Mouse (Mus musculus) embryonic facial prominence, embryonic 13.5 days (tissue): ENCODE measurements around the gene Vash2. TPM values are rescaled to one million over a fixed set of nuclear protein-coding genes. Genes with fewer than 3 reads are reported as not detected.
"Not testable (repeated sequence)": the region's sequence is repeated elsewhere in the genome, so short reads cannot be mapped to it uniquely, and the experiment has no call there.

Source experiments
- ATAC-seq: fragments of 200-750 bp; cut with Nextera tagmentation; 2 replicates; pipeline ENCODE4 v1.8.0; 2017; ENCODE audit warnings: low read depth; ENCODE audit not compliant: insufficient number of reproducible peaks, insufficient read depth, low FRiP score, low TSS enrichment
- H3K27ac ChIP-seq: fragments of 300-500 bp; sonication (generic); 2 replicates; pipeline ENCODE4 v1.5.1; 2015; ENCODE audit warnings: moderate library complexity, mild to moderate bottlenecking, inconsistent platforms
- H3K27me3 ChIP-seq: fragments of 300-500 bp; sonication (generic); 2 replicates; pipeline ENCODE4 v1.6.1; 2015; ENCODE audit warnings: mild to moderate bottlenecking, inconsistent platforms
- H3K36me3 ChIP-seq: fragments of 300-500 bp; sonication (generic); 2 replicates; pipeline ENCODE4 v1.6.1; 2015; ENCODE audit warnings: mild to moderate bottlenecking, inconsistent platforms
- H3K4me1 ChIP-seq: fragments of 300-500 bp; sonication (generic); 2 replicates; pipeline ENCODE4 v1.6.1; 2015; ENCODE audit warnings: inconsistent platforms
- H3K4me2 ChIP-seq: fragments of 300-500 bp; sonication (generic); 2 replicates; pipeline ENCODE4 v1.6.1; 2015; ENCODE audit warnings: moderate library complexity, mild to moderate bottlenecking, inconsistent platforms
- H3K4me3 ChIP-seq: fragments of 300-500 bp; sonication (generic); 2 replicates; pipeline ENCODE4 v1.5.1; 2015; ENCODE audit warnings: mild to moderate bottlenecking, inconsistent platforms
- H3K9ac ChIP-seq: fragments of 300-500 bp; sonication (generic); 2 replicates; pipeline ENCODE4 v1.6.1; 2015; ENCODE audit warnings: mild to moderate bottlenecking, inconsistent platforms
- H3K9me3 ChIP-seq: fragments of 300-500 bp; sonication (generic); 2 replicates; pipeline ENCODE4 v1.6.1; 2016; ENCODE audit warnings: inconsistent platforms
- WGBS: fragments of 180-500 bp; shearing (Covaris S2); methylation state at CpG from one replicate; pipeline ENCODE4 v1.1.7; 2015; ENCODE audit warnings: mixed read lengths; 5-methylcytosine and 5-hydroxymethylcytosine counted together
- polyA plus RNA-seq: library from polyadenylated mRNA; unstranded; fragments of >200 nt; fragmentation: Nextera tagmentation; extraction: Ambion mirVana; gene quantifications from 2 replicates; pipeline ENCODE4 v1.2.1, GENCODE M21; 2015

Vash2 gene
- polyA plus RNA-seq, 1 experiment from 2014 or later: 54.3 TPM

DNA sequence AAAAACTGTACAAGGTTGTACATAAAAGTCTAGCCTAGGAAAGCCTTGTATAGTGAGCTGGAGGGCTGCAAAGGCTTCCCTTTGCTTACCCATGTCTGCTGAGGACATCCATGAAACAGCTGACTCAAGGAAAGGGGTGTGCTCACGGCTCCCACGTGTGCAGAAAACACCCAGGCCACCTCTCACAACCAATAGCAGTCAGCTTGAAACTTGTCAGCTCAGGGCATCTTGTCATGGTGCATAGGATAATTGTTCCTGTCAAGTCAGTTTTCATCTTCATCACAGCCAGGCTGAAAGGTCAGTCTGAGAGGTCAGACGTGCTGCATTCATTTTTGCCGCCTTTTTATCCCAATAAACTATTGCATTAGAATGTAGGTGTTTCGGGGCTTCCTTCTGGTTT is 31.1 kb downstream of the Vash2 start:
- Histone ChIP-seq H3K27ac (no peak overlapping the region), H3K36me3 (peaks cover 82% of the 10 kb centered on the region), H3K9ac (no peak overlapping the region), H3K4me1 (peaks cover 3% of the 10 kb centered on the region; the same call in 1 of the 2 replicates), H3K9me3 (no peaks in the 10 kb centered on the region), H3K4me3 (no peak overlapping the region), H3K4me2 (no peak overlapping the region), H3K27me3 (no peaks in the 10 kb centered on the region)
- WGBS: 76% methylated on average over 5 of the region's 5 CpGs
- ATAC-seq: no peak

DNA sequence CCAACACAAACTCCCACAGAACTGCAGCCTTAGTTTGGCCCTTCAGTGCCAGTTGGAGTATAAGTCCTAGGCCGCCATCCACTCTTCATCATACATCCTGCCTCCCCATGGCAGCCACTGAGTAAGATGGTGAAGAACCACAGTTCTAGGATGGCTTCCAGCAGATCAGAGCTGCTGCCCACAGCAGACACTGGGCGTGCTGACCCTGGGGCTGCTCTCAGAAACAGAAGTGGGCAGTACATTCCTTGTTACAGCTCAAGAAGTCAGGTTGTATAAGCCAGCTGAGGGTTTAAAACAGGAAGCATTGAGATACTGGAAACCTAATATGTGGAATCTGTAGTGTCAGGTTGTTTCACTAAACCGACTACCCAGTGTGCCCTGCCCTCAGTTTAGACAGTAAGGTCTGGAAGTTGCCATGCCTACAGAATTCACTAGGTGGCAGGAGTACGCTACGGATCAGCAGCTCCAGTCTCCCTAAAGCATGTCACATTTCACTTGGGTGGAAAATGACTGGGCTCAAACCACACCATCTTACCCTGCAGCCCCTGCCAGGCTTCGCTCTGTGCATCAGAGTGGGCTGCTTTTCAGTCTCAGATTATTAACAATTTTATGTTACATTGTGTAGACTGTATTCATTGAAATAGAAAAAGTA is 34.9 kb downstream of the Vash2 start:
- Histone ChIP-seq H3K27ac (no peak overlapping the region), H3K9ac (0 out of 2 replicates have a peak overlapping the region, but pooled peaks have one; percentile 28), H3K4me1 (no peaks in the 10 kb centered on the region), H3K4me3 (no peak overlapping the region), H3K9me3 (no peaks in the 10 kb centered on the region), H3K27me3 (no peaks in the 10 kb centered on the region), H3K4me2 (no peak overlapping the region), H3K36me3 (peaks cover 83% of the 10 kb centered on the region)
- WGBS: 46% methylated on average over 6 of the region's 6 CpGs
- ATAC-seq: peak; percentile 74

DNA sequence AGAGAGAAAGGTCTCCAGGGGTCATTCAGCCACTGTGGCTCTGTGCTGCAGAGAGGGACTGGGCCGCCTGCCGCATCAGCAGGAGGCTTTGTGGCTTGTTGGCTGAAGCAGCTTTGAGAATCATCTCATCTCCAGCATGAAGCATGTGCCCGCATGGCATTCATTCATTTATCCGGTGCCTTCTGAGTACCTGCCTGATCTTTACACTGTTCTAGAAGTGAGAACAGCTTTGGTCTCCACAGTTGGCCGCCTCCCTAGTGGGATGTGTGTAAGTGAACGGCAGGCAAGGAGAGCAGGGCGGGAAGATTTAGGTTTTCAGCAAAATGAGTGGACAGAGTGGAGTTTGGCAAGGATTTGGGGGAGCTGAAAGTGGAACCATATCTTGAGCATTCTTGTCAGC is 39.3 kb downstream of the Vash2 start:
- Histone ChIP-seq H3K4me2 (no peak overlapping the region), H3K27me3 (no peaks in the 10 kb centered on the region), H3K4me1 (no peaks in the 10 kb centered on the region), H3K4me3 (no peak overlapping the region), H3K9ac (no peak overlapping the region), H3K9me3 (no peaks in the 10 kb centered on the region), H3K27ac (no peak overlapping the region), H3K36me3 (peaks cover 78% of the 10 kb centered on the region)
- ATAC-seq: no peak
- 89% methylated on average over 7 of the region's 7 CpGs for WGBS

DNA sequence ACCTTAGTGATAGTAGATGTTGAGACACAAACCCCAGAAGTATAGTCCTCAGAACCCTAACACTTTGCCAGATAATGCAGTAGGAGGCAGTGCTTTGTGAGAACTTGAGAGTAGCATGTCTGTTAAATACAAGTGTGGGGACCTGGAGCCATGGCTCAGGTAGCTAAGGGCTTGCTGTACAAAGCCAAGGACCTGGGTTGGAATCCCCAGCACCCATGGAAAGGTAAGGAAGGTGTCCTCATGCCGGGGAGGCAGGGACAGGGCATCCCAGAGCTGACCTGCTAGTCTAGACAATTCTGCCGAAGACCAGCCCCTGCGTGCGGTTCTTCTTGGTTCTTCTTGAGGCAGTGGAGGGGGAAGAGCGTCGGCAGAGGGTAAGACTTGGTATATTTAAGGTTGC is 48.9 kb downstream of the Vash2 start:
- H3K27ac ChIP-seq: no peak overlapping the region
- no peak overlapping the region for H3K4me2 ChIP-seq
- peaks cover 22% of the 10 kb centered on the region for H3K36me3 ChIP-seq
- H3K9me3 ChIP-seq: no peaks in the 10 kb centered on the region
- H3K4me1 ChIP-seq: peaks cover 18% of the 10 kb centered on the region
- 90% methylated on average over 6 of the region's 6 CpGs for WGBS
- H3K9ac ChIP-seq: peak overlapping the region; percentile 46; the same call in 1 of the 2 replicates
- ATAC-seq: no peak
- H3K4me3 ChIP-seq: no peak overlapping the region
- H3K27me3 ChIP-seq: no peaks in the 10 kb centered on the region

DNA sequence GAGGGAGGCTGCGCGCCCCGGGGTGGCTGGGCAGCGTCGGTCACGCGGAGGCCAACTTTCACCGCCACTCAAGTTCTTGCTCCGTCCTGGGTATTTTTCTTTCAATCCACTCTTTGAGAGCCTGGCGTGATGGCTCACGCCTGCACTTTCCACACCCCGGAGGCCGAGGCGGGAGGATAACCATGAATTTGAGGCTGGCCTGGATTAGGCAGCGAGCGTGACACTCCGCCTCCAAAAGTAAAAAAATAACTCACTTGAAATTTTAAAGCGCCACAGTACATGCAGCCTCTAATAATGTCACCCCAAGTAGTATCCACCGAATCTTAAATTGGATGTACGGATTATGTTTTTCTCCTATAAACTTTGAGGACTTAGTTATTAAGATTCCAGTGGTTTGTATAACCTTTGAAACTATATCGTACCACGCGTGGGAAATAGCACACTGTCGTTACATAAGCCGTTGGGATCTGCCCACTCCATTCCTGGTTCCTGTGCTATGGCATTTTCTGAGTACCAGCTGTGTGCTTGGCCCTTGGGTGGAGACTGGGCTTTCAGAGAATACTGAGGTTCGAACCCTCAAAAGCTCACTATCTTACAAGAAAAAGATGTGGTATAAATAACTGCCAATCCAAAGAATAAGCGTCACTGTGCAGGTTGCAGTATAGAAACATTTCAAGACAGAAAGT is 49.9 kb downstream of the Vash2 start:
- 6% methylated on average over 27 of the region's 27 CpGs for WGBS
- peaks cover 11% of the 10 kb centered on the region for H3K36me3 ChIP-seq
- peak; percentile 48 for ATAC-seq

DNA sequence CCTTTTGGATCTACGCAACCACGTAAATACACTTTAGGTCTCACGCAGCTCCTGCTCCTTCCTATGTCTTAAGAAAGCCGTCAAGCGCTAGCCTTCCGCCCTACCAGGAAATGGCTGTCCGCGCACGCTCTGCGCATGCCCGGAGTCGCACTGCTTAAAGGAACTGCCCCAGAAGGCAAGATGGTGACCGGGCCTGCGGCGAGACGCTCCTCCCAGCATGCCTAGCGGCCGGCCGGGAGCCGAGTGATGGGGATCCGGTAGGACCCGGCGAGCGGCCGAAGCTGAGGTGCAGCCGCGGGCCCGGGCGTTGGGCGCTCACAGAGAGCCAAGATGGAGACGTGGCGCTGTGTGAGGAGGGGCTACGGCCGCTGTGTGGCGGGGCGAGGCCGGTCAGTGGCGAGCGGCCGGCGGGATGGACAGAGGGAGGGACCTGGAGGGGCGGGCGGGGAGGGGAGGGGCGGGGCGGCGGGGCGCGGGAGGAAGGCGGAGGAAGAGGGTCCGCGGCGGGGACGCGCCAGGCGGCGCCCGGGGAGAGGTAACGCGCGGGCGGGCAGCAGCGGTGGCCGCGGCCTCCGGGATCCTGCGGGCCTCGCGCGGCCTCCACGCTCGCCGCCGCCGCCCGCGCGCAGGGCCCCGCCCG is 50.6 kb downstream of the Vash2 start:
- H3K4me2 ChIP-seq: peak overlapping the region; percentile 67
- peak; percentile 94 for ATAC-seq

More for the DNA sequence above, 49.9 kb downstream of the Vash2 start:
- Histone ChIP-seq H3K27me3 (no peaks in the 10 kb centered on the region), H3K4me3 (peak overlapping the region; percentile 58), H3K9ac (peak overlapping the region; percentile 84), H3K4me2 (peak overlapping the region; percentile 67), H3K4me1 (peaks cover 18% of the 10 kb centered on the region), H3K9me3 (no peaks in the 10 kb centered on the region), H3K27ac (peak overlapping the region; percentile 96)

DNA sequence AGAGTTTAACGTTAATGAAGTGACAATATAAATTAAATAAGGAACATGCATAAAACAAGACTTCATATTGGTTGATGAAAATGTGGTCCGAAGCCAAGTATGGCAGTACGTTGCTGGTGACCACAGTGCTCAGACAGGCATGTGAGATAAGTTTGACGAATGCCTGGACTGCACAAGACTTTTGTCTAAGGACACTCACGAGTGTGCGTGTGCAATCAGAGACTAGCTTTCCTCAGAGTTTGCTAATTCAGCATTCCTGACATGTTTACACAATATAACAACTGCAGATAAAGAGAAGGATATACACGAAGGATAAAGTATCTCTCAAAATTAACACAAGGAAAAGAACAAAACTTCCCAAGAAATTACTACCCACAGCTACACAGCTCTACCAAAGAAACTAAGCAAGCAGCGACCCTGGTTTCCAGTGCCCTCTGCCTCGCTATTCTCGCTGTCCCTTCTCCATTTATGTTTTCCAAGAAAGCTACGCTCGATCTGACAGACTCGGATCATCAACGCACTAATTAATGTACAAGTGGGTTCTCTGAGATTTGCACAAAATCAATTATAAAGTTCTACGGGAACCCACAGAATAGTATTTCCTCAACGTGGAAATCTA is 51.2 kb downstream of the Vash2 start:
- no peak for ATAC-seq
- H3K9me3 ChIP-seq: no peaks in the 10 kb centered on the region

More for the DNA sequence above, 50.6 kb downstream of the Vash2 start:
- H3K4me1 ChIP-seq: peaks cover 18% of the 10 kb centered on the region
- peak overlapping the region; percentile 96 for H3K27ac ChIP-seq
- WGBS: under 1% methylated on average over 58 of the region's 79 CpGs
- no peaks in the 10 kb centered on the region for H3K9me3 ChIP-seq
- no peaks in the 10 kb centered on the region for H3K27me3 ChIP-seq
- peak overlapping the region; percentile 84 for H3K9ac ChIP-seq
- peak overlapping the region; percentile 58 for H3K4me3 ChIP-seq
- peaks cover 5% of the 10 kb centered on the region for H3K36me3 ChIP-seq

DNA sequence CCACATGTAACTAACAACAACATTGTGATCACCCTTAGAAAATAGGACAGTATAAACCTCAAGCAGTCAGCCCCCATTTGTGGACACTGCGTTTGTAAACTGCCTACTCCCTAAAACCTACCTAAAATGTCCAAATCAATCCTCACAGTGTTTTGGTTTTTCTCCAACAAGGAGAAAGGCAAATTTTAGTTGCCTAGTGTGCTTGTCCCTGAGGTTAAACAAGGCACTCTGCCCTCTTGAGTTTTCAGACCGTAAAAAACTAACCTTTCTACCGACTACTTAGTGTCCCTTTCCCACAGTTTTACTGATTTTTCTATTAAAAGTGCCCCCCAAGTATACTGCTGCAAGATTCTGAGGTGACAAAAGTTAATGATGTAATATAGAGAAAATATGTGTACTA is 51.8 kb downstream of the Vash2 start:
- no peak for ATAC-seq
- Histone ChIP-seq H3K27me3 (no peaks in the 10 kb centered on the region), H3K9ac (no peak overlapping the region), H3K4me2 (peak overlapping the region; percentile 67), H3K4me1 (peaks cover 18% of the 10 kb centered on the region), H3K9me3 (no peaks in the 10 kb centered on the region), H3K4me3 (peak overlapping the region; percentile 58; the same call in 1 of the 2 replicates), H3K36me3 (no peaks in the 10 kb centered on the region), H3K27ac (no peak overlapping the region)
- WGBS: 92% methylated on average over 3 of the region's 3 CpGs

More for the DNA sequence above, 51.2 kb downstream of the Vash2 start:
- Histone ChIP-seq H3K36me3 (peaks cover 2% of the 10 kb centered on the region), H3K4me3 (peak overlapping the region; percentile 58), H3K9ac (peak overlapping the region; percentile 84), H3K4me2 (peak overlapping the region; percentile 67), H3K27me3 (no peaks in the 10 kb centered on the region), H3K4me1 (peaks cover 18% of the 10 kb centered on the region), H3K27ac (peak overlapping the region; percentile 96)
- whole genome bisulfite sequencing: 22% methylated on average over 16 of the region's 16 CpGs

DNA sequence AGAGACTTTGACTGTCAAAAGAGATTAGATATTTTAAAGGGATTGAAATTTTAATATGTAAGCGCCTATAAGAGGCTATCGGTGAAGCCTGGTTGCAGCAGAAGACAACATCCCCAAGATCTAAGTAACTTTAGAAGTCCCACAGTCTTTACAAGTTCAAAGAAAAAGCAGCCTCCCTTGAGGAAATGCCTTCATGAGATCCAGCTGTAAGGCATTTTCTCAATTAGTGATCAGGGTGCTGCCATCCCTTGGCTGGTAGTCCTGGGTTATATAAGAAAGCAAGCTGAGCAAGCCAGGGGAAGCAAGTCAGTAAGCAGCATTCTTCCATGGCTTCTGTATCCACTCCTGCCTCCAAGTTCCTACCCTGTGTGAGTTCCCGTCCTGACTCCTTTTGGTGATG is 54.3 kb downstream of the Vash2 start, which contains the start of gene Angel2:
Angel2 (plus strand) TSS at position 301 of the 400 bp plus-strand sequence.
- ATAC-seq, H3K36me3 ChIP-seq, H3K27ac ChIP-seq, H3K9me3 ChIP-seq, H3K4me2 ChIP-seq, H3K4me3 ChIP-seq, H3K27me3 ChIP-seq, H3K9ac ChIP-seq: not testable (repeated sequence)
- peaks cover 12% of the 10 kb centered on the region for H3K4me1 ChIP-seq
- WGBS: 65% methylated on average over 3 of the region's 3 CpGs

DNA sequence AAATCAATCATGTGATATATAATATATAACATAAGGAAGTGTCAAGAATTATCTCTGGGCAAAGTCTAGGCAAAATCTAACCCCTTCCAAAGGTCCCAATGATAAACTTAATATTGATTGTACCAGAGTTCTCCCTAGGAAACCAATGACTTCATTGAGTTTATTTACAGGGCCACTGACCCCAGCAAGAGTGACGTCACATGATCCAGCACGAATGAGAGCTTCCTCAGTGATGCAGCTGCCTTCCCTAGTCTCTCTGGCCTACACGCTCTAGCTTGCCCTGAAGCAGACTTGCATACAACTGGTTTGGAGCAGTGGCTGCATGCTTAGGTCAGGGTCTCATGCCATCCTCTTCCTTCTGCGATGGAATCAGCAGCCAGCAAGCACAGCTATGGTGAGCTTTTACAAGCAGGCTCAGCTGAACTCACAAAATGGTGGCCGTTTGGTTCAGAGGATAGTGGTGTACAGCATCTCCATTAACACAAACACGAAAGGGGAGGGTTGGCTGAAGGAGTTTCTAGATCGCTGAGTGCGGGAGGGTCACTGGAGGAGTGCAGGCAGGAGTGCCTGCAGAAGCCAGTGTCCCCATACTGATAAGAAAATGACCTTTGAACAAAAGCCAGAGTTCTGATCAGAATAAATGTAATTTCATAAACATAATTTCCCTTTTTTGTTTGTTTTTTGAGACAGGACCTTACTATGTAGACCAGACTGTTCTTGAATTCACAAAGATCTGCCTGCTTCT is 59.2 kb downstream of the Vash2 start:
- Histone ChIP-seq H3K27ac (no peak overlapping the region), H3K4me3 (no peak overlapping the region), H3K4me1 (no peaks in the 10 kb centered on the region), H3K9me3 (no peaks in the 10 kb centered on the region), H3K9ac (no peak overlapping the region), H3K36me3 (no peaks in the 10 kb centered on the region), H3K27me3 (no peaks in the 10 kb centered on the region), H3K4me2 (no peak overlapping the region)
- no peak for ATAC-seq
- 66% methylated on average over 8 of the region's 8 CpGs for WGBS

DNA sequence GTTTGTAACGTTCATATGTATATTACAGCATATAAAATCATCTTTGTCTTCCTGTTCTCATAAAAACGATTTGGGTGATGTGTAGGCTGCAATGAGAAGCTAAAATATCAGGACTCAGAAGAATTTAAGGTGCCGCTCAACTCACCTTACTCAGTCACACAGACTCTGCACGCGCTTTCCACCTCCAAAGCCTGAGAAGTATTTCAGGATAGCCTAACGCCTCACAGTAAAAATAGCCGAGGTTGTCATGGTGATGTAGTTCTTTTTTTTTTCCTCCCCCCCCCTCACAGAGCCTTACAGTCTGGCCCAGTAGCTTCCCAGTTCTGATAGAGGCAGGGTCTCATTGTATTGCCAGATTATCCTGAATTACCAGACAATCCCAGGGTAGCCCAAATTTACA is 60.2 kb downstream of the Vash2 start:
- 72% methylated on average over 7 of the region's 7 CpGs for WGBS
- Histone ChIP-seq H3K36me3 (no peaks in the 10 kb centered on the region), H3K9ac (no peak overlapping the region), H3K9me3 (no peaks in the 10 kb centered on the region), H3K27ac (no peak overlapping the region), H3K27me3 (no peaks in the 10 kb centered on the region), H3K4me2 (no peak overlapping the region), H3K4me1 (no peaks in the 10 kb centered on the region), H3K4me3 (no peak overlapping the region)
- ATAC-seq: no peak
